Mouse (Mus musculus) E14TG2a.4 (cell line): ENCODE data around the gene Kctd19.

Experiments
- CTCF ChIP-seq: conservative IDR thresholded peaks from 2 replicates; pipeline ENCODE4 v1.5.1; 2014; ENCODE audit warnings: low read length
- POU5F1 ChIP-seq: IDR thresholded peaks from 2 replicates; pipeline ENCODE4 v1.6.1; 2014; ENCODE audit warnings: low read length, borderline replicate concordance

DNA sequence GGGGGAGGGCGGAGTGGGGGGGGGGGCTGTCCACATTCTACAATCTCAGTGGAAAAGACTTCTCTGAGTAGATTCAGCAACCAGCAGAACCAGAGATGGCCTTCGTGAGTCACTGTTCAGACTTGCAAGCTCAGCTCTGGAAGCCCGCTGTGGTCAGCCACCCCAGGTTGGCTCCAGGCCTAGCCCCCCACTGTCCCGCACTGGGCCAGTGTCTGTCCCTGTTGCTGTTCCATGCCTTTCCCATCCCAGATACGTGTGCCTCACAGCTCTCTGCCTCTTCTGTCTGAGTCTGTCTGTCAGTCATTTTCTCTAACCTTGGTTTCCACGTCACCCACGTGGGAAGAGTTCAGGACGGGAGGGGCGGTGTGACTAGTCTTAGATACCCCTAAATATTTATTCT lies 40.8 kb downstream of the Kctd19 start:
- TF ChIP-seq CTCF = no peak
- no peak for TF ChIP-seq POU5F1
